Mouse (Mus musculus): Measurements from ENCODE around the gene Slc25a40.

The Slc25a40 gene

DNA sequence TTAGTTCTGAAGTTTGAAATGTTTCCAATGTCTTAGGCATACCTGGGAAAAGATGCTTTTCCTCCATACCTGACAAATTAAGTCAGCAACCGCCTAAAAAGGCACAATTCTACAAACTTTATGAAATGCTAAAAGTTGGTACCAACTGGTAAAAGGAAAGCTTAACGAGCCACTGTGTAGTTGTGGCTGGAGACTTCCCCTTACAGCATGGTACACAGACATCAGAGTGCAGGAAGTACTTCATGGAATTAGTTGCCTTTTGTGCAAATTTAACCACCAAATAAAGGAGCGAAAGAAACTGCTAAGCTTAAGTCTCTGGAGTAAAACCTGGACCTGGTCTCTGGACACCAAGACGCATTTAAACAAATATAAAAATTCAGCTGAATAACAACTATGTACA lies 69.1 kb downstream of the Slc25a40 start:
- no peak for DNase-seq

Data from kidney, postnatal 36 days (tissue).